Mouse (Mus musculus) neural tube, embryonic 13.5 days (tissue): ENCODE results near the gene Bscl2. TPM values are rescaled to one million over a fixed set of nuclear protein-coding genes. Genes with fewer than 3 reads are reported as not detected.
A peak's percentile ranks its signal among the peaks of the same experiment; 100 is the strongest.
"Not testable (repeated sequence)": the region's sequence is repeated elsewhere in the genome, so short reads cannot be mapped to it uniquely, and the experiment has no call there.

Experiments used
- ATAC-seq: fragments of 200-750 bp; cut with Nextera tagmentation; 2 replicates; pipeline ENCODE4 v1.8.0; 2017; ENCODE audit warnings: low read depth, mild to moderate bottlenecking, moderate TSS enrichment, moderate library complexity
- H3K27ac ChIP-seq: fragments of 300-500 bp; sonication (generic); replicated peaks from 2 replicates; pipeline ENCODE4 v1.5.1; 2015; ENCODE audit warnings: moderate library complexity, mild to moderate bottlenecking, inconsistent platforms
- H3K27me3 ChIP-seq: fragments of 300-500 bp; sonication (generic); 2 replicates; pipeline ENCODE4 v1.6.1; 2015; ENCODE audit warnings: mild to moderate bottlenecking, inconsistent platforms
- H3K36me3 ChIP-seq: fragments of 300-500 bp; sonication (generic); 2 replicates; pipeline ENCODE4 v1.6.1; 2015; ENCODE audit warnings: mild to moderate bottlenecking, inconsistent platforms
- H3K4me1 ChIP-seq: fragments of 300-500 bp; sonication (generic); replicated peaks from 2 replicates; pipeline ENCODE4 v1.6.1; 2015; ENCODE audit warnings: inconsistent platforms
- H3K4me2 ChIP-seq: fragments of 300-500 bp; sonication (generic); 2 replicates; pipeline ENCODE4 v1.6.1; 2015; ENCODE audit warnings: inconsistent platforms, mild to moderate bottlenecking, moderate library complexity
- H3K4me3 ChIP-seq: fragments of 300-500 bp; sonication (generic); 2 replicates; pipeline ENCODE4 v1.5.1; 2015; ENCODE audit warnings: mild to moderate bottlenecking, inconsistent platforms
- H3K9ac ChIP-seq: fragments of 300-500 bp; sonication (generic); 2 replicates; pipeline ENCODE4 v1.6.1; 2015; ENCODE audit warnings: moderate library complexity, mild to moderate bottlenecking, inconsistent platforms
- H3K9me3 ChIP-seq: fragments of 300-500 bp; sonication (generic); 2 replicates; pipeline ENCODE4 v1.6.1; 2016; ENCODE audit warnings: inconsistent platforms
- WGBS: fragments of 180-500 bp; shearing (Covaris S2); methylation state at CpG from one replicate; pipeline ENCODE4 v1.1.7; 2015; 5-methylcytosine and 5-hydroxymethylcytosine counted together
- polyA plus RNA-seq: library from polyadenylated mRNA; unstranded; fragments of >200 nt; fragmentation: Nextera tagmentation; extraction: Ambion mirVana; gene quantifications from 2 replicates; pipeline ENCODE4 v1.2.1, GENCODE M21; 2015

The Bscl2 gene
- polyA plus RNA-seq, 1 experiment from 2014 or later: 84.2 TPM

DNA sequence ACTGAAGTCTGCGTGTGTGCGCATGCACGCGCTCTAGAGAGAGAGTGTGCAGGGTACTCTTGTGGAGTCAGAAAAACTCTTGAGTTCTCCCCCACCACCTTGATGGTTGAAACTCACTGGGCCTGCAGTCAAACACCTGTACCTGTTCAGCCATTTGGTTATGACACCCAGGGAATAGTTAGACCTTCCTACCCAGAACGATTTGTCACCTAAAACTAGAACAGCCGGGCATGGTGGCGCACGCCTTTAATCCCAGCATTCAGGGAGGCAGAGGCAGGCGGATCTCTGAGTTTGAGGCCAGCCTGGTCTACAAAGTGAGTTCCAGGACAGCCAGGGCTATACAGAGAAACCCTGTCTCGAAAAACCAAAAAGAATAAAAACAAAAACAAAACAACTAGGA is 940 bp upstream of the Bscl2 start:
- 98% methylated on average over 10 of the region's 10 CpGs for WGBS
- Histone ChIP-seq H3K27ac (peak overlapping the region; percentile 99), H3K36me3 (peaks cover 53% of the 10 kb centered on the region), H3K4me2 (peak overlapping the region; percentile 77), H3K4me3 (peak overlapping the region; percentile 70), H3K4me1 (peaks cover 44% of the 10 kb centered on the region)
- not testable (repeated sequence) for H3K27me3 ChIP-seq, ATAC-seq, H3K9ac ChIP-seq, H3K9me3 ChIP-seq

DNA sequence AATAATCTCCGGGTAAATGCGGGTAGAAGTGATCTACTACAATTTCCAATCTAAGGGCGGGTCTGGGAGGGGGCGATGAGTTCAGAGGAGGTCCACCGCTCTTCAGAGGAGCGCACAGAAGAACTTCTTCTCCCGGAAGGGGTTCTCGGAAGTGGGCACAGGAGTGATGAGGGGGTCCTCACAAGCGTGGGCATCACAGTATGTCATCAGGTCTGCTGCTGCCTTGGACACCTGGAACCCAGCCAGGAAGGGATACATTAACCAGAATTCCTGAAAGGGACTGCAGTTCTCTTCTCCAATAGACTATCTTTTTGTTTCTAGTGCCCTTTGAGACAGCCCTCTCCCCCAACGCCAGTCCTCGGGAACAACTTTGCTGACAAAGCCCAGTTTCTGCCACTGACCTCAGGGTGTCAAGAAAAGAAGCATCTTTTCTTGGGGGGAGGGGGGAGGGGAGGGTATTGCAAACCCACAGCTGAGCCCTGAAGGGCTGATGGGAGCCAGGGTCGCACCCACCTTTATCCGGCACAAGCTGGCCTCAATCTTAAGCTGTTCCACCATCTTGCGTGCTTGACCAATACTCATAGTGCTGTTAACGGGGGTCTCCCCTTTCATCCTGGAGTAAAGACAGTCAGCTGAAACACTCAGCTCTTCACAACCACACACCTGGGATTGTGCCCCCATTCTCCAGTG is 919 bp downstream of the Bscl2 start:
- Histone ChIP-seq H3K9me3 (no peaks in the 10 kb centered on the region), H3K27me3 (no peaks in the 10 kb centered on the region), H3K4me2 (peak overlapping the region; percentile 77), H3K9ac (peak overlapping the region; percentile 93), H3K4me1 (peaks cover 51% of the 10 kb centered on the region), H3K36me3 (peaks cover 44% of the 10 kb centered on the region), H3K4me3 (peak overlapping the region; percentile 70), H3K27ac (peak overlapping the region; percentile 99)
- WGBS: 16% methylated on average over 15 of the region's 15 CpGs
- ATAC-seq: peak; percentile 26

DNA sequence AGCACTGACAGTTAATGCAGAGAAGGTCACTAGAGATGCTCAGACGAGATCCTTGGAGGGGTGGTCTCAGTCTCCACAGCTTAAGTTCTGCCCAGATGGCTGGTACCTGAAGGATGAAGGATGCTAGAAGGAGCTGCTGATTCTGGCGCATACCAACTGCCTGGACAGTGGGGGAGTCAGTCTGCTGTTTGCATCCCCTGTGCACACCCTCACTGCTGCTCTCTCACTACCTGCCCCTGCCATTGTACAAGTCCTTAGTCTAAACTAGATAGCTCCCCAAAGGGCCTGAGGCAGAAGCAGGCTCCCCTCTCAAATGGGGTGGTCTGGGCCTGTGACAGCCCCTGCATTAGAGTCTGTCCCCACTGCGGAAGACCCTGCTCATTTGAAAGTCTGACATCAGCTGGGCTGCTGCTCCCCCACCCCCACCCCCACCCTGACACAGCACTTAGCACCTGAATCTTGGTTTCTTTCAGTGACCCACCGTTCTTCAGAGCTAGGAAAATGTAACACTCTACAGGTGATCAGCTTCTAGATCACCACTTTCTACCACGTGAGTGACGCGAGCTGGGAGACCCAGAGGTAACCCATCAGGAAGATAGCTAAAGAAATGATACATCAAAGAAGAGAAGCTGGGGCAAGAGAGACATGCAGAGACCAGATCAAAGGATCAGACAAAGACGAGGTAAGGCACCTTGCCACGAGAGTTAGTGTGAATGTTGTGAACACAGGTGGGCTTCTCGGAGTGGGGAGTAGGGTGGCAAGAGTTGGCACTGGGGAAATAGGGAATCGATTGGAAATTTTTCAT is 2.0 kb downstream of the Bscl2 start, which contains the start of gene Gng3:
Gene Gng3, minus strand, starts transcription at position 92 of the 805 bp plus-strand sequence.
- peaks cover 51% of the 10 kb centered on the region for H3K4me1 ChIP-seq
- WGBS: 37% methylated on average over 11 of the region's 11 CpGs

DNA sequence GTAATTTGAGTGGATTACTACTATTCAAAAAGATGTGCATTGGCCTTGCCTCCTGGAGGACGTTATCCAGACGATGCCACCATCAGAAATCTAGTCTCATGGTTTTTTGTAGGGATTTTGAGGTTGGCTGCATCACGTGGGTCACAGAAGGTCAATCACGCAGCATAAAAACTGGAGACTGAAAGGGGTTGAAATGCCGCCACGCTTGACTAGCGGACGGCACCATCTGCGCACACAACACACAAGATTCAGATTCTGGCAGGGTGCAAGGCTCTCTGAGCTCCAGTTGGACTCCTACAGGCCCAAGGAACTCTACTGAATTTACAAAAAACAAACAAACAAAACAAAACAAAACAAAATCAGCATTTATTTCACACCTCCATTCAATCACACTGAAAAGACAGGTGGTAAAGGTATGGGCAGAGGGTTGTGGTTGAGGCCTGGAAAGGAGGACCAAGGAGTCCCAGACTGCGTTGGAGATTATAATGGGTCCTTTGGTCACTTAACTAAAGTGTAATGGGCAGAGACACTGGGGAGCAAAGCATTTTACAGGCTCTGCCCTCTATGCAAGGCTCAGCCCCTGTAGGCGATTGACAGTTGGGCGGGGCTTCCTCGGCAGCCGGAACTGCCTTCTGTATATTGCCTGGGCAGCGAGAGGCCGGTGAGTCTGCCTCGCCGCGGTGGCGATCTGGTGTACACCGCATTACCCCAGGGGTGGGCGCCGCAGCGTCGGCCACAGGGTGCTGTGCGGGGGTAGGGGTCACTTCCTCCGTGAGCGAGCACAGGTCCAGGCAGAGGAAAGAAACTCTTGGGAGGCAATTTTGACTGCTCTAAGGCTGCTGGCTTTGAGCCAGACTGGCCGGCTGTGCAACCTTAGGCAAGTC is 2.9 kb downstream of the Bscl2 start:
- Histone ChIP-seq H3K4me3 (peak overlapping the region; percentile 70), H3K9me3 (no peaks in the 10 kb centered on the region), H3K9ac (peak overlapping the region; percentile 93), H3K36me3 (peaks cover 35% of the 10 kb centered on the region), H3K27me3 (no peaks in the 10 kb centered on the region), H3K27ac (peak overlapping the region; percentile 99), H3K4me2 (peak overlapping the region; percentile 77), H3K4me1 (peaks cover 51% of the 10 kb centered on the region)
- WGBS: 13% methylated on average over 29 of the region's 29 CpGs
- no peak for ATAC-seq

More for the DNA sequence above, 2.0 kb downstream of the Bscl2 start, which contains the start of gene Gng3:
- H3K4me2 ChIP-seq: peak within 1 kb of the TSS; percentile 77
- peaks cover 40% of the 10 kb centered on the region for H3K36me3 ChIP-seq
- H3K9me3 ChIP-seq: no peaks in the 10 kb centered on the region
- H3K9ac ChIP-seq: peak within 1 kb of the TSS; percentile 93
- peak within 1 kb of the TSS; percentile 99 for H3K27ac ChIP-seq
- peak within 1 kb of the TSS; percentile 70 for H3K4me3 ChIP-seq
- ATAC-seq: peak; percentile 90
- no peaks in the 10 kb centered on the region for H3K27me3 ChIP-seq

DNA sequence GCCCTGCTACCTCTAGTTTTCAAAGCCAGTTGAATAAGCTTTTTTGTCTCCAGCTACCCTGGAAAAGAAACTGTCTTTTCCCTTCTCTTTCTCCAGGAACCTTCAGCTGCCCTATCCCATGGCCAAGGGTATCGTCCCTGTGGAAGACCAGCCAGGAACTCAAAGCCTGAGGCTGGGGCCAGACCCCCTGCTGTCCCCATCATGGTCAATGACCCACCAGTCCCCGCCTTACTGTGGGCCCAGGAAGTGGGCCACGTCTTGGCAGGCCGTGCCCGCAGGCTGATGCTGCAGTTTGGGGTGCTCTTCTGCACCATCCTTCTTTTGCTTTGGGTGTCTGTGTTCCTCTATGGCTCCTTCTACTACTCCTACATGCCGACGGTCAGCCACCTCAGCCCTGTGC is 3.7 kb downstream of the Bscl2 start:
- Histone ChIP-seq H3K9me3 (no peaks in the 10 kb centered on the region), H3K9ac (peak overlapping the region; percentile 93), H3K4me3 (peak overlapping the region; percentile 70), H3K27me3 (no peaks in the 10 kb centered on the region), H3K36me3 (peaks cover 36% of the 10 kb centered on the region), H3K4me2 (peak overlapping the region; percentile 77), H3K4me1 (peaks cover 51% of the 10 kb centered on the region), H3K27ac (peak overlapping the region; percentile 99; the same call in 1 of the 2 replicates)
- no peak for ATAC-seq
- WGBS: 91% methylated on average over 7 of the region's 7 CpGs

DNA sequence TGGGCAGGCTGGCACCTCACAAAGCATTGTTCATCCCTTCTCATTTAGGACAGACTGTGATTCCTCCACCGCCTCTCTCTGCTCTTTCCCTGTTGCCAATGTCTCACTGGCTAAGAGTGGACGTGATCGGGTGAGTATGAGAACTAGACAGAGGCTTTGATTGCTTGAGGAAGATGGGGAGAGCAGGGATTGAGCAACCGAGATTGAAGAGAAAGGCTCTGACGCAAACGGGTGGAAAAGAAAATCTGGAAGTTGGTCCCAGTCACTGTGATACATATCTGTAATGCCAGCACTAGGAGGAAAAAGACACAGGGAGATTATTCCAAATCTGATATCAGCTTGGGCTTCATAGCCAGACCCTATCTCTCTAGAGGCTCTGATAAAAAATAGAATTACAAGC is 5.7 kb downstream of the Bscl2 start:
- Histone ChIP-seq H3K27me3 (no peaks in the 10 kb centered on the region), H3K9me3 (no peaks in the 10 kb centered on the region), H3K36me3 (peaks cover 52% of the 10 kb centered on the region), H3K4me1 (peaks cover 38% of the 10 kb centered on the region), H3K27ac (no peak overlapping the region), H3K4me2 (no peak overlapping the region), H3K4me3 (no peak overlapping the region), H3K9ac (no peak overlapping the region)
- no peak for ATAC-seq
- WGBS: 89% methylated on average over 6 of the region's 6 CpGs

DNA sequence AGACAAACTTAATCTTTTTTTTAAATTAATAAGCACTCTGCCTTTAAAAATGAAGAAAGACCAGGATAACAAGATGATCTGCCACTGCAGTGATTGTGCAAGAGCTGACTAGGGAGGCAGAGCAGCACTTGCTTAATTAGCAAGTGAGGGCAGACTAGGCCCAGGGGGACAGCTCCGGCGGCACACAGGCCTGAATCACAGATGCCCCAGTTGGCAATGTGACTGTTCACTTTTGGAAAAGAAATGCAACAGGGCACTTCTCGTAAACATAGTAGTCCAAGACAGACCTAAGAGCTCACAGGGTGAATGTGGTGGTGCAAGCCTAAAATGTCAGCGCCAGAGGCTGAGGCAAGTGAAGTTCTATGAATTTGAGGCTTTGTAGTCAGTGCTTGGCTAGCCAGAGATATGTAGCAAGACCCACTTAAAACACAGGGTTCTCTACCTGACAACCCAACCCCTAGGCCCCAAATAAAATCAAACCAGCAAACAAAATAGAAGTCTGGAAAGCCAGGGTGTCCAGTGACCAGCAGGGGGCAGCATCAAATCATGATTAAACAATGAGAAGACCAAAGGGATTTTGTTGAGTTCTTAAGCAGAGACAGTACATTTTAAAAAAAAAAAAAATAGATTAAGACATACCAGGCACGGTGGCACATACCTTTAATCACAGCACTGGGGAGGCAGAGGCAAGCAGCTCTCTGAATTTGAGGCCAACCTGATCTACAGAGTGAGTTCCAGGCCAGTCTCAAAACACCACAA is 7.3 kb downstream of the Bscl2 start:
- no peaks in the 10 kb centered on the region for H3K9me3 ChIP-seq
- no peak for ATAC-seq
- peaks cover 25% of the 10 kb centered on the region for H3K4me1 ChIP-seq
- WGBS: 61% methylated on average over 5 of the region's 5 CpGs
- H3K36me3 ChIP-seq: peaks cover 66% of the 10 kb centered on the region
- H3K27me3 ChIP-seq: no peaks in the 10 kb centered on the region
- H3K9ac ChIP-seq: no peak overlapping the region
- no peak overlapping the region for H3K4me3 ChIP-seq
- H3K27ac ChIP-seq: no peak overlapping the region
- H3K4me2 ChIP-seq: no peak overlapping the region

DNA sequence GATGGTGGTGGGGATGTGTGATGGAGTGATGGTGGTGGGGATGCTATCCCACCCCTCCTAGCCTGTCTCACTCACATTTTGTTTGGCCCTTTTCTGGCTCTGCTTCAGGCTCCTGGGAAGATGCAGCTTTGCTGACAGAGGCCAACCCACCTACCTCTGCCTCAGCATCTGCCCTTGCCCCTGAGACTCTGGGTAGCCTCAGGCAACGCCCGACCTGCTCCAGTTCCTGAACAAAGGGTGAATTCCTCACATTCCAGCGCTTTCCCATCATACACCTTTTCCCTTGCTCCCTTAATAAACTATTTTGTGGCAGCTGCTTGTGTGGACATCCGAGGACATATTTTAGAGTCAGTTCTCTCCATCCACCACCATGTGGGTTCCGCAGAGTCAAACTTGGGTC is 11.1 kb downstream of the Bscl2 start:
- Histone ChIP-seq H3K36me3 (peaks cover 53% of the 10 kb centered on the region), H3K4me3 (no peak overlapping the region), H3K27ac (no peak overlapping the region), H3K4me1 (no peaks in the 10 kb centered on the region), H3K27me3 (no peaks in the 10 kb centered on the region), H3K9me3 (no peaks in the 10 kb centered on the region), H3K9ac (0 out of 2 replicates have a peak overlapping the region, but pooled peaks have one; percentile 0), H3K4me2 (no peak overlapping the region)
- no peak for ATAC-seq
- WGBS: 86% methylated on average over 5 of the region's 5 CpGs

DNA sequence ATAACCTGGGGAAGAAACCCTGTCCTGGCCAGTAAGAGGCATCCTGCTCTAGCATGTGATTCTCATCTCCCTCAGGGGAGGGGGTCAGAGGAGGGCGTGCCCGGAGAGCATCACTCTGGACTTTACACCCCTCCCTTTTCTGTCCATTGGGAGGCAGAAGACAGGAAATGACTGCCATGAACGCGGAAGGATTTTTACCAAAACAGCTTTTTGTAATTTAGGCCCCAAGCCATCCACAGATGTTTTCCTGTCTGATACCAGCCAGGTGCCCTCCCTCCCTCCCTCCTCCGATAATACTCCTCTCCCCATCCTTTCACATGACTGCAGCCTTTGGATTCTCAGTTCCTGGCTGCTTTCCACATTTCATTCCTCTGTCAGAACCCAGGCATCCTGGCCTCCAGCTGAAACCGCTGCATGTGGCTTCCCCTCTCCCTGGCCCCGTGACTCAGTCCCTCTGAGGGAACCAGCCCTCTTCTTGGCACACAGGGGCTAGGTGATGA is 13.2 kb downstream of the Bscl2 start, which contains the start of gene Lrrn4cl:
Gene Lrrn4cl, plus strand, starts transcription at position 367 of the 500 bp plus-strand sequence.
- Histone ChIP-seq H3K9ac (0 out of 2 replicates have a peak within 1 kb of the TSS, but pooled peaks have one; percentile 43), H3K4me1 (no peaks in the 10 kb centered on the region), H3K36me3 (peaks cover 40% of the 10 kb centered on the region), H3K27ac (no peak within 1 kb of the TSS), H3K4me3 (no peak within 1 kb of the TSS), H3K27me3 (no peaks in the 10 kb centered on the region), H3K9me3 (no peaks in the 10 kb centered on the region), H3K4me2 (no peak within 1 kb of the TSS)
- ATAC-seq: no peak
- WGBS: 38% methylated on average over 7 of the region's 7 CpGs

DNA sequence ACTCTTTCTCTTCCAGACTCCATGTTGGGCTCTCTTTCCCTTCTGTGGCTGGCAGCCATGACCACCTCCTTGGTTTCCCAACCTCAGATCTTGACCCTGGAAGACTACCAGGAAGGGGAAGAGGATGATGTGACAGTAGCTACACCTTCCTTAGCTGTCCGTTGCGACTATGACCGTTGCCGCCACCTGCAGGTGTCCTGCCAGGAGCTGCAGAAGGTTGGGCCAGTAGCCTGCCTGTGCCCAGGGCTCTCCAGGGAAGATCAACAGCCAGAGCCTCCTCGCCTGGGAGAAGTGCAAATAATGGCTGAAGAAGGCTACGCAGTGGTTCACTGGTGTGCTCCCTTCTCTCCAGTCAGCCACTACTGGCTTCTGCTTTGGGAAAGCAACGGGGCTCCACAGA is 14.4 kb downstream of the Bscl2 start:
- Histone ChIP-seq H3K4me3 (no peak overlapping the region), H3K9me3 (no peaks in the 10 kb centered on the region), H3K4me1 (no peaks in the 10 kb centered on the region), H3K9ac (no peak overlapping the region), H3K36me3 (peaks cover 28% of the 10 kb centered on the region), H3K27me3 (no peaks in the 10 kb centered on the region; the same call in 1 of the 2 replicates), H3K27ac (no peak overlapping the region), H3K4me2 (no peak overlapping the region)
- ATAC-seq: no peak
- WGBS: 52% methylated on average over 7 of the region's 7 CpGs
